Mouse (Mus musculus): ENCODE results near the gene Krt8.

Krt8 gene

DNA sequence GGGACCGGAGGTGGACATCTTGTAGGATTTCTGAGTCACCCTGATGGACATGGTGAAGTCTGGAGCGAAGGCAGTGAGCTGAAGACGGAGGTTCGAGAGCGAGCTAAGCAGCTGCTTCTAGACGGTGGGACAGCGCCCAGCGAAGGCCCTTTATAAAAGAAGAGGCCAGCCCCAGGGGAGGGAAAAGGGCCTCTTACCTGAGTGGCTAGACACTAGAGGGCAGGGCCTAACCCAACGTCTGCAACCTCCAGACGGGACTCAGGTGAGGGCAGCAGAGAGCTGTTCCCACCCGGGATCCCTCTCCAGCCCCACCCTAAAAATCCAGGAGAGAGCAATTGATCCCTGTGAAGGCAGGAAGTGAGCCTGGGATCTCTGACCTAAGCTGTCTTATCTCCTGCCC lies at the start of gene Krt8:
Gene Krt8 (minus strand): TSS at position 294 of the 400 bp plus-strand sequence.
- no peak for DNase-seq

- peak; percentile 52 to 57 for DNase-seq
Measured at GRCm38 (mm10) chr15:102051920-102052683, 47.8 kb upstream of the Krt8 start.

DNA sequence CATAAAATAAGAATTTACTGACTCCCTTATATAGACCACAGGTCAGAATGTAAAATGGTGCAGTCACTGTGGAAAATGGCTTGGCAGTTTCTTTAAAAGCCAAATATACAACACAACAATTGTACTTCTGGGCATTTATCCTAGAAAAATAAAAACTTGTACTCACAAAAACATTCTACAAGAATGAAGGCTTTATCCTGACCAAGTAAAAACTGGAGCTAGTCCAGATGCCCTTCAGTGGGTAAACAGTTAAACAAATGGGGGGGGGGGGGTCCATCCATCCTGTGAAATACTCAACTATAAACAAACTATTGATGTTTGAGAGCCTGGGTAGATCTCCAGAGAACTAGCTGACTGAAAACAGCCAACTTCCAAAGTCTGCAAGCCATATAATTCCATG lies 45.6 kb upstream of the Krt8 start:
- no peak for DNase-seq

DNA sequence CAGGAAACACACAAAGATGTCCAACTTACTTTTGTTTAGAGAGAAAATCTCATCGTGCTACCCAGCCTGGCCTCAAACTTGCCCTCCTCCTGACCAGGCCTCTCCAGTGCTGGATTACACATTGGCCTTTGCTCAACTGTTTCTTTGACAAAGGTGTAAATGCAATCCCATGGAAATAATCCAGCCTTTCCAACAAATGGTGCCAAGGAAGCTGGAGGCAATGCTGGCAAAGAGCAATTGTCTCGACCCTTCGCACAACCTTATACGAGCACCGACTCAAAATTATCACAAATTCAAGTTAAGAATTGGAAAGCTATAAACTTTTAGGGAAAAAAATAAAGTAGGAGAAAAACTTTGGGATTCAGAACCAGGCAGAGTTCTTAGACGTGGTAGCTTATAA lies 43.7 kb upstream of the Krt8 start:
- DNase-seq, result no peak

DNA sequence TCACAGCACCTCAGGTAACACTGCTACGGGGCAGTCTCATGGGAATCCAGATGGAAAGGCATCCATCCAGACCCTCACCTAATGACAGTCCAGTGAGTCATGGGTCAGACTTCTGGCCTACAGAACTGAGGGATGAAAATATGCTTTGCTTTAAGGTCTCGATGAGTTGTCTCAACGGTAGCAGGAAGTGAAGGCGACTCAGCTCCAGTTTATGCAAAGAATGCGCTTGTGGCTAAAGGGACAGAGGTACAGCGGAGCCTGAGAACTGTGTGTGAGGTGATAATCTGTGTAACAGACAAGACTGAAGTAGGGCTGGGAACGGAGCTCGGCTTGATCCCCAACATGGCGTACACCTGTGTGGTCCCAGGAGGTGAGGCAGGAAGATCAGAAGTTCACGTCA lies 41.4 kb upstream of the Krt8 start:
- DNase-seq, result no peak

DNA sequence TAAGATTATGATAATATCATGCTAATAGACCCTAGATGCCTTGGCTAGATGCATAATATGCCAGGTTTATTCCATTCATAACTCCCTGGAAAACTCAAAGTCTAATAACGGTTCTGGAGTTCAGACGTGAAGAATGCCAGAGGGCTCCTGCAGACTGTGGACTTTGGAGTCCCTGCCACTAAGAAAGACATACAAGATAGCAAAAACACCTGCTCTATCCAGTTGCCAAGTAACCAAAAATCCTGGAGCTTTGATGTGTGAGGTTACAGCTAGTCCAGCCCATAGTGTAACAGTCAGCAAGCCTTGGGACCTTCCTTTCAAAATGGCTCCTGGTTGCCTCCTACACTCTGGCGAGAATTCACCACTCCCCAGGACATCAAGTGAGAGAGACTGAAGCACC lies 40.5 kb upstream of the Krt8 start:
- no peak for DNase-seq

DNA sequence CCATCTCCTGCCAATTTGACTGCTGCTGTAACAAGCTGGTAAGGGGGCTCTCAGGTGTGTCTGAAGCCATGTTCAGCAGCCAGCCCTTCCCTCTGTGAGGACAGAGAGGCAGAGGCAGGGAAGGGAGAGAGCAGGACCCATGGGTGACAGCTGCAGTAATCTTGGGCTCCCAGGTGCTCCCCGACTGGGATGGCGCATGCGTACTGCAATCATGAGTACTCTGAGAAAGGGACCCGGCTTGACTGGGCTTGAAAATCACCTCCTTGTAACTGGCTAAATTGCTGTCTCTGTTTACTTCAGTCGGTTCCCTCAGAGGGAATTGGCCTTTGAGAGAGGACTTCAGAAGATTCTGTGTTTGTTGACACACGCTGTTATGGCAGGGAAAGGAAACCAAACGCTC lies 37.7 kb upstream of the Krt8 start:
- DNase-seq, result no peak

DNA sequence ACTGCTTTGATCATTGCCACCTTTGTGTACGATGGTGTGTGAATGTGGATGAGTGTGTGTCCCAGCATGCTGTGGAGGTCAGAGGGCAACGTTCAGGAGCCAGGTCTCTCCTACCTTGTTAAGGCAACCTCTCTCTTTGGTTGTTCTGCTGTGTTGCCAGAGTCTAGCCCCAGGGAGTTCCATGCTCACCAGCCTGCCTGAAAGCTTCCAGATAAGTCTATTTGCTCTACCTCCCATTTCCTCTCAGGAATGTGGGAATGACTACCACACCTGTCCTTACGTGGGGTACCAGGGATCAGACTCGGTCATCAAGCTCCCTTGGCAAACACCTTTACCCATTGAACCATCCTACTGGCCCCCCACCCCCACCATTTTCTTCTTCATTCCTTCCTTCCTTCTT lies 36.0 kb upstream of the Krt8 start:
- DNase-seq, result no peak

DNA sequence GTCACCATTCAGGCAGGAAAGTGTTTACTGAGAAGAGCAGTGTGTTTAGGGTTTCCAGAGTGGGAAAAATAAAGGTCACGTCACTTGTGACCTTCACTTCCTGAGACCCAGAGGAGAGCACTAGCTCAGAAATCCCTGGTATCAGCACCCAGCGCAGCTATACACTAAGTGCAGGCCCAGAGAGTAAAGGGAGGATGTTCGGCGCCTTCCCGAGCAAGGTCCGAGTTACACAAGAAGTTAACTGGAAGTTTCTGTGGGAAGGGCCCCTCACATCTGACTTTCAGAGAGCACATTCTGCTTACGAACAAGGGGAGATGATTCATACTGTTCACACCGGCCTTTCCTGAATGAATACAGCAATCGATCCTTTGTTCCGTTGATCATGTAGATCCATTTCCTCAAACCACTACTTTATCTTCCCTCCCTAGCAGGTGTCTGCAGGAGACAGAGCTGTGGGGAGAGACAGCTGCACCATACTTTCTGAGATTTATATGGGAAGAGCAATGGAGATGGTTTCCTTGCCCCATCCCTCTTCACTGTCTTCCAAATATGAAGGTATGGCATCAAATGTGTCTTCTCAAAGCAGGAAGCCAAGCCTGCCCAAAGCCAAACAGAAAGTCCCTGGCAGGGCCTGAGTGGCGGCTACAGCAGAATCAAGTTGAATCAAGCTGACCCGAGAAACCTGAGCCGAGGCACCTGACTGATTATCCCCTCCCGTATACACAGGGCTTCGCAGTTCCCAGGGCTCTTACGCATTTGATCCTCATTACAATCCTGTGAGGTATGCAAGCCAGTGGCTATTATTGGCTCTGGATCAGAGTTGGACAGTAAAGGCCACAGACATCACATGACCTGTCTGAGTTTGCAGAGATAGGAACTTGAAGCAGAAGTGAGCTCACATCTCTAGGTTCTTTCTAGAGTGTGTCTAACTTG lies 30.1 kb upstream of the Krt8 start:
- DNase-seq, result no peak

DNA sequence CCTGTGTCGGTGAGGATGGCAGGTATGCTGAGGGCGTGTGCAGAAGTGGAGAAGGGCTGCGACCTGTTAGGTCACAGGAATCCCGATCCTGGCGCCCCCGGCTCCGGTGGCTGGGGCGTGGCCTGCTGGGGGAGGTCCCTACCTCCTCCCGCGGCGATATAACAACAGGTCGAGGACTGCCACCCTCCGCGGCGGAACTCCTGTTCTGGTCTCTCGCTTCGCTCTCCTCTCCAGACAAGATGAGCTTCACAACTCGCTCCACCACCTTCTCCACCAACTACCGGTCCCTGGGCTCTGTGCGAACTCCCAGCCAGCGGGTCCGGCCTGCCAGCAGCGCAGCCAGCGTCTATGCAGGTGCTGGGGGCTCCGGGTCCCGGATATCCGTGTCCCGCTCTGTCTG lies 23.8 kb upstream of the Krt8 start, which contains the start of gene Krt18:
Gene Krt18 (plus strand): TSS at position 141 of the 400 bp plus-strand sequence.
- no peak for DNase-seq

DNA sequence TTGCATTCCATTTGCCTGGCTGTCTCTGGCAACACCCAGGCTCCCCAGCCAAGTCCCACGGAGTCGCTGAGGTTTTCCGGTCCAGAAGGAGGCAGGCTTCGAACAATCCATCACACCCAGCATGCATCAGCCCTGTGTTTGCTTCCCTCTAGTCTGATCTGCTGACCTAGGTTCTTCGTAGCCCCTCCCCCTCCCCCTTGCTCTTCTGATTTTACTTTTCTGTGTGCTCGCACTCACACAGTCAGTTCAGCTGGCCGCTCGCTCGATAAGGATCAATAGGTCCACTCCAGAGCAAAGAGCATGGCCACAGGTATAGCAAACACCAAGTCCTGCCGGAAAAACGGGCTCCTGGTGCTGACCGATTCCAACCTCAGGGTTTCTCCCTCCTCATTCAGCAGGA lies 22.1 kb upstream of the Krt8 start:
- no peak for DNase-seq

GRCm38 (mm10) chr15:102025136-102025872 lies 21.0 kb upstream of the Krt8 start:
- DNase-seq, result peak in 1 of 2 experiments; percentile 11

- DNase-seq, result no peak
Measured at GRCm38 (mm10) chr15:102023888-102024287, 19.6 kb upstream of the Krt8 start.

DNA sequence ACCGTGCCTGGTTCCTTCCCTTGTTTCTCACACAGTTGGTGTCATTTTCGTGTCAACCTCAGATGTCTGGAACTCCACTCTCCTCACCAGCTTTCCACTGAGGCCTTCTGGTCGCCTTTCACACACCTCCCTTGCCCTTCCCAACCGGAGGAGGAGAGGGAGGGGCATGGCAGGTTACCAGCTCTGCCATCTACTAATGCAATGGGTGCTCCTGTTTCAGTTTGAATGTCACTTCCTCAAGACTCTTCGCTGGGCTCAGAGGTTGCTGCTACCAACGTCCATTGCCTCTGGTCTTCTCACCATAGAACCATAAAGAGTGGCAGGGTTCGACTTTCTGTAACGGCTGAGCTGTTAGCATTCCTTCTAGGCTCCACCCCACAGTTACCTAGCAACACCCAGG lies 18.2 kb upstream of the Krt8 start:
- no peak for DNase-seq

- no peak for DNase-seq
Measured at GRCm38 (mm10) chr15:102017918-102018463, 13.7 kb upstream of the Krt8 start.

DNA sequence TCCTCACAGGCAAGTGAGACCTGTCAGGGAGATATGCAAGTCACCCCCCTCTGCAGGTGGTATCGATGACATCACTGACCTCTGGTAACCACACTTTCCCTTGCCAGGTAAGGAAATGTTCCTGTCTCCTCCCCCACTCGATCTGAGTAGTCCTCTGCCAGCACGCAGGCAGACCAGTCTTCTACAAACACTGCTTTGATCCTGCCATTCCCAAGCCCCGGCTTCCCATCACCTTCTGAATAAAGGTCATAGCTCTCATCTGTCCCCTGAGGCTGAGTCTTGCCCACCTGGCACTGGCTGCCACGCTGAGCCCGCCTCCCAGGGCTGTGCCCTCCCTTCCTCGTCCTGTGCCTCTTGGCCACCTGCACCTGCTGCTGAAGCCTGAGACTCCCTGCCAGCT lies 12.5 kb upstream of the Krt8 start:
- DNase-seq, result no peak

GRCm38 (mm10) chr15:102016096-102016495 lies 11.8 kb upstream of the Krt8 start:
- no peak for DNase-seq

DNA sequence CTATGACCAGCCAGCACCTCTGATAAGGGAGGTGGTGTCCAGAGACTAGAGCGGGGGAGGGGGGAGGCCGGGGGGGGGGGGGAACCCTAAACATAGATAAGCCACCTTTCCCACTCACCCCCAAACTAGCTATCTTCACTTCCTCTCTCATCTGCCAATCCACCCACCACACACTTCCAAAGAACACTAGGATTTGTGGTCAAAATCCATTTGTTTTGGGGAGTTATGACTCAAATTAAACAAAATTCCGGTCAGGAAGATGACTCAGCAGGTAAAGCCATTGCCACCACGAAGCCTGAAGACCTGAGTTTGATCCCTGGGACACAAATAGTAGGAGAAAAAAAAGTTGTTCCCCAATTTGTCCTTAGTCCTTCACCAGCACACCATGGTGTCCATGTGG lies 10.6 kb upstream of the Krt8 start:
- DNase-seq, result no peak

GRCm38 (mm10) chr15:102013651-102014050 lies 9.4 kb upstream of the Krt8 start:
- no peak for DNase-seq

DNA sequence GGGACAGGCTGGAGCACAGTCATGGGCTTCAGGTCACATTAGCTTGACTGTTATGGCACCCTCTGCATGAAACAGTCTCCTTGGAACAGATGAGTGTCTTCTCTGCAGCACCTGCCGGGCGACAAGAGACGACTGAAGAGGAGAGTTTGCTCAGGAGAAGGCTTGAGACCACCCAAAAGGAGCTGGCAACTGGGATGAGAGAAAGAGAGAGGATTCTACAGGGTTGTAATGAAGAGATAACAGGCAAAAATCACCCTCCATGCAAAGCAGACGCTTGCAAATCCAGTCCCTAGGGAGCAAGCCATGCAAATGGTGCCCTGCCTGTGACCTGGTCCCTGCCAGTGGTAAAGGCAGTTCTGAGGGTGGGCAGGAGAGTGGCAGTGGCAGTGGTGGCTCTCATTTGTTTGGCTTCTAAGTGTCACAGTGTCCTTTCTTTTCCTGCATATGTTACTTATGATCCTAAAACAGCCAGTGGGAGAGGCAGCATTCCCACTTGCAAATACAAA lies 8.0 kb upstream of the Krt8 start:
- DNase-seq, result no peak

GRCm38 (mm10) chr15:102010569-102011245 lies 6.4 kb upstream of the Krt8 start:
- DNase-seq, result no peak
